Mouse (Mus musculus) mature B cell (primary cell): ENCODE measurements around the gene Zkscan3.
"Not testable (repeated sequence)": the region's sequence is repeated elsewhere in the genome, so short reads cannot be mapped to it uniquely, and the experiment has no call there.

Experiments used
- in situ Hi-C: fragments of 300-500 bp; cut with MboI; formaldehyde crosslinking; loops from 2 replicates; pipeline ENCODE4 v1.14.3; 2019

Gene Zkscan3

DNA sequence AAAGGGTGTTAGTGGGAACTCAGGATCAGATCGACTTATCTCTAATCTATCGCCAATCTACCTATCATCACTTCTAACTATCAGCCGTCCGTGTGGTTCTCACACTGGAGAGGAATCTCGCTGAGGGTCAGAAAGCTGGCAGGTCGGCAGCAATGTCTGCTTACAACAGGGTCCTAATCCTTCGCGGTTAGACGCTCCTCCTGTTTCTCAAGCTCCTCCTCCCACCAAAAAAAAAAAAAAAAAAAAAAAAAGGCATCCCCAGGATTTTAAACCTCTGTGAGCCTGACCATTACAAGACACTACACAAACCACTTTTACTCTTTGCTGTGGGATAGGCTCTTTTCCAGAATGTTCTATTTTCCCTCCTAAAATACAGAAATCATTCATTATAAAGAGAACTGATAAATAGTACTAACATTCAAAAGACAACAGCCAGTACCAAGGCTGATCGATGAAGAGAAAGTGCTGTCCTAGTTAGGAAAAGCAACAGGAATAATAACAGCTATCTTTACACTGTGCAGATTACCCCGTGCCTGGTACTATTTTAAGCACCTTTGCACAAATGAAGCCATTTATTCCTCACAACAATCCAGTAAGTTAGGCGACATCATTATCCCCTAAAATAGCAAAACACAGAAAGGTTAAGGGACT, 794 bp downstream of the Zkscan3 start:
- in situ Hi-C loops, result loop anchor here (5.0 to 25.0 kb wide), 3 partner anchors 126 to 311 kb away; partner anchors contain the start of genes Hist1h2ai, Hist1h2bl, Hist1h2bm and Hist1h3h

DNA sequence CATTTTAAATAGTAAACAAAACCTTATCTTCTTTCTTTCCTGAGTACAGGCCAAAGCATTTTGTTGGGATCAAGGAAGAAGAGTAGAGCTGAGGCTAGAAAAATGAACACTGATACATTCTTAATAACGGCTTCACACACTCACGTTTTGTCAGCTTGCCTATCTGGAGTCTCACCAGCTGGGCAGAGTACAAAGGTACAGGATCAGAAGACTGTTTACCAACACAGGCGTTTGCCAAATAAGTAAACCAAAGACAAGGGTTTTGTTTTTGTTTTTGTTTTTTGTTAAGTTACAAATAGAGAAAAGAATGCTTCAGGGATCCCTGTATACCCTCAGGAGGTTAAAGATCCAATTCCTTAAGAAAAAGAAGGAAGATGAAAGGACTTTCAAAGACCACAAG, 1.4 kb downstream of the Zkscan3 start:
- in situ Hi-C loops, result loop anchor here (5.0 to 25.0 kb wide), 3 partner anchors 126 to 311 kb away; partner anchors contain the start of genes Hist1h2ai, Hist1h2bl, Hist1h2bm and Hist1h3h

DNA sequence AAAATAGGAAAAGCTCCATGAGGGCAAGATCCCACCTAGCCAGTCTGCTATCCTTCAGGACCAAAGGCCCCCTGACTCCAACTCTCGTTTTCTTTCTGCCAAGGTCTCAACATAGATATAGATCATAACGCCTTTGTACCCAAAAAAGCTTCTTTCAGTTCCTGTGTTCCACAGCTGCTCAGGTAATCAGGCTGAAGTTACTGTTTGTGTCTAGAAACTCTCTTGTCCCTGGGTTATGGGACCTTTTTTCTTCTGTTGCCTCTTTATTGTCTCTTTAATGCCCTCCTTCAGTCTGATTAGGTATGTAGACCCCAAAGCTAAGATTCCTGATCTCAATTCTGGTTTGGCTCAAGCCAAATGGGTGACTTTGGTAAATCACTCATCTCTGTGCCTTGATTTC, 5.1 kb downstream of the Zkscan3 start:
- in situ Hi-C loops, result no loop called here

DNA sequence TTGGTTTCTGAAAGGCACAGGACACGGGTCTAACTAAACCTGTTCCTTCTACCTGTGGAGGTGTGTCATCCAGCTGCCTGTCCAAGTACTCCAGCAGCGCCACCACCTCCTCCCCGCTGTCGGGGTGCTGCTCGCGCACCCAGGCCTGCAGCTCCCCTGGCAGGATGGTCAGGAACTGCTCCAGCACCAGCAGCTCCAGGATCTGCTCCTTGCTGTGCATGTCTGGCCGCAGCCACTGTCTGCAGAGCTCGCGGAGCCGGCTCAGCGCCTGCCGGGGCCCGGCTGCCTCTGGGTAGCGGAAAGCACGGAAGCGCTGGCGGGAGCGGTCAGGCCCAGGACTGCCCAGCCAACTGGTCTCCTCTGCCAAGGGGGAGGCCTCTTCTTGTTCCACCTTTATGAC, 6.5 kb downstream of the Zkscan3 start:
- in situ Hi-C loops, result not testable (repeated sequence)

DNA sequence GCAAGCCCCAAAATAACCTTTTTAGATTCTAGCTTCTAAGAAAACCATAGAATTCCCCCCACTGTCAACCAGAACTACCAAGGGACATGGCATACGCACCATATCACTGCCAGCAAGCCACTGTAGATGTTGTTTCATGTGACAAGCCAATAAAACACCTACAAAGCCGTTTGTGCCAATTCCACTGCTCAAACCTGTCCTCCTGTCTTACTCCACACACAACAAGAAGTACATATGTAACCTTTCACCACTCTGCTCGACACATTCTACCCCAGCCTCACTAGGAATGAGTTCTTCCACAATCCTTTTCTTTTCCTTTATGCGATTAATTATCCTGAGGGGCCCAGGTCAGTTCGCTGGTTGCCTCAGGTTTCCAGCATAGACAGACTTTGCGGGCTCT, 6.9 kb downstream of the Zkscan3 start:
- in situ Hi-C loops, result no loop called here

DNA sequence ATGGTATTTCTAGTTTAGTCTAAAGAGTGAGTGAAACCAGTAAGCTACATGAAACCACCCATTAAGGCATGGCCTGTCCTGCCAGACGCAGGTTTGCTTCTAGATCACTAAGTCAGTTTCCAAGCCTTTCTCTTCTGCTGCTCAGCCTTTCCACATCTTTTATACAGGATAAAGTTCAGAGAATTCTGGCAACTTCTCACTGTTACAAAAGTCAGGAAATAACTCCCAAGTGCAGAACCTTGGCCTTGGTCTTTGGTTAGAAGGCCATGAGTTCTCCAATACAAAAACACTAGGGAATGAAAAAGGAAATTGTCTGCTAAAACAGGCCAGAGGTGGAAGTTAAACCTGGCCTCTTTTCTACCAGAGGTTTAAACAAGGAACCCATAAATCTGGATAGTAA, 7.3 kb downstream of the Zkscan3 start:
- in situ Hi-C loops, result no loop called here

DNA sequence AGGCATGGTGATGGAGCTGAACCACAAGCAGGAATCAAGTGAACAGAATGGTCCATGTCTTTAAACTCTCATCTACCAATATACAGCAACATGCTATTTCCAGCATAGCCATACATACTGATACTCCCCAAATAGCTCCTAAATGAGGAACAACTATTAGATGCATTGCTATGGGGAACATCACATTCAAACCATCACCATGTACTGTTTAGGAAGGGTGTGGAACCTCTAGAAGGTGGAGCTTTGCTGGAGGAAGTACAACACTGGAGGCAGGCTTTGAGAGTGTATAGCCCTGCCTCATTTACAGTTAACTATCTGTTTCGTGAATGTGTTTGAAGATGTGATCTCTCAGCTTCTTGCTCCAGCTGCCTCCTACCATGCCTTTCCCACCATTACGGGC, 24.8 kb downstream of the Zkscan3 start:
- in situ Hi-C loops, result no loop called here

DNA sequence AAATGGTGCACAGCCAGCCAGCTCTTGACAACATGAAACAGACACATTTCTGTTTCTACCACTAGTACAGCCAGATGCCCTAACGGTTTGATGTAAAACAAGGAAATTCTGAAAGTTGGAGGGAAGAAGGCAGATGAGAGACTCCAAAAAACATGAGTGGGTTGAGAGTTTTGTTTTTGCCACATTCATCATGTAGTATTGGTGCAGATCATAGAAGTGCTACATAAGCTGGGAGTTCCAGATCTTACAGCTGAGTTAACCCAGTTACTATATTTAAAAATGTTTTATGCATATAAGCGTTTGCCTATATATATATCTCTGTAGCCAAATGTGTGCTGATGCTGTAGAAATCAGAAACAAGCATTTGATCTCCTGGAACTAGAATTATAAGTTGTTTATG, 29.9 kb downstream of the Zkscan3 start:
- in situ Hi-C loops, result no loop called here

DNA sequence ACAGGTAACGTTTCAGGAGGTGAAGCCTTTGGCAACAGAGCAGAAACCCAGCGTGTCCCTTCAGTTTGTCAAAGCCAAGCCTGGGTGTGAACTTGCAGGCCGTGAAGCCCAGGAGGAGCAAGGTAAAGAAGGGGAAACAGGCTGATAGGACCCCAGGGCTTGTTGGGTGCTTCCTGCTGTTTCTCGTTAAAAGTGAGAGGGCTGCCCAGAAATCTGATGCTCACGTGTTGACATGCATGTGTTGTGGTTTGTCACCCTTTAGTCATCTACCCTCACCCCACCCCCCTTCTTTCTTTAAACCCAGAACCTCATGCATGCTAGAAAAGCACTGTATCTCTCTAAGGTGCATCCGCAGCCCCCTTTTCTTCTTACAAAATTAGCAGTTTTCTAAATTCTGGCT, 35.9 kb downstream of the Zkscan3 start:
- in situ Hi-C loops, result no loop called here

DNA sequence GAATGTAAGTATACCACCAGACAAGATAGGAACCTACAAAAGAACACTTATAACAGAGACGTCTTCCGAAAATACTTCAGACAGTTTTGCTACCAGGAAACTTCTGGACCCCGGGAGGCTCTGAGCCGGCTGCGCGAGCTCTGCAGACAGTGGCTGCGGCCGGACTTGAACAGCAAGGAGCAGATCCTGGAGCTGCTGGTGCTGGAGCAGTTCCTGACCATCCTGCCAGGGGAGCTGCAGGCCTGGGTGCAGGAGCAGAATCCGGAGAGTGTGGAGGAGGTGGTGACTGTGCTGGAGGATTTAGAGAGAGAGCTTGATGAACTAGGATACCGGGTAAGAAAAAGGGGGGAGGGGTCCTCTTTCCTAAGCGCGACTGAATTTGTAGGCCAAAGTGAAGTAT, 38.8 kb downstream of the Zkscan3 start:
- in situ Hi-C loops, result no loop called here

DNA sequence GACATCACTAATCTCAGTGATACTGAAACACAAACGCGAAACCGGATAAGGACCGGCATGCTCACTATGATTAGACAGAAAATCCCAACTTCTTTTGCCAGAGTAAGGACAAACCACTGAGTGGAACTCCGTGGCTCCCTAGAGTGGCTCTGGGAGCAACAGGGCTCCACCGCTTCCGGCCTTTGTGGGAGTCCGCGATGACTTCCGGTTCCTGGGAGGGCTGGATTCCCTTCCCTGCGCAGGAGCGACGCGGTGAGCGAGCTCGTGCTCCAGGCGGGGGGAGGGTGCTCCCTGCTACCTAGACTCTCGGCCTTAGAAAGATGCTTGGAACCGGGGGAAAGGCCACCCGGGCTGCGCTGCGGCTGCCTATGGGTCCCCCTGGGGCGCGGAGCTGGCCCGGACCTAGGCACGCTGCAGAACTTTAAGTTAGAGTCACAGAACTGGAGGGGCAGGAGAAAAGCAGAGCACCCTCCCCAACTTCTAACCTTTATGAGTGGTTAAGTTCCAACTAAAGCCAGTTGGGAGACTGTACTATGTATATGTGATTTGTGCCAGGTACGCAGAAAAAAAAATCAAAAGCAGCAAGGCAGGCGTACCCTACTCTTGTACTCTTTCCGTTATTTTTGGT, 39.8 kb downstream of the Zkscan3 start, which contains the start of gene Zscan12:
TSS of gene Zscan12 (plus strand) at position 200 of the 628 bp plus-strand sequence.
- in situ Hi-C loops, result no loop called here

DNA sequence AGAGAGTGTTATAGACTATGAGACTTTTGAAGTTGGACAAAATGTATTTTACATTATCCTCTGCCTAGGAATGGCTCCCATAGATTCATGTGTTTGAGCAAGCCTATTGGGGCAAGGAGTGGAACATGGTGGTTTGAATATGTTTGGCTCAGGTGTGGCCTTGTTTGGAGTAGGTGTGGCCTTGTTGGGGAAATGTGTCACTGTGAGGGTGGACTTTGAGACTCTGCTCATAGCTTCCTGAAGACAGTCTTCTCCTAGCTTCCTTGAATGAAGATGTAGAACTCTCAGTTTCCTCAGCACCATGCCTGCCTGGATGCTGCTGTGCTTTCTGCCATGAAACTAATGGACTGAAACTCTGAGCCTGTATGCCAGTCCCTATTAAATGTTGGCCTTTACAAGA, 52.0 kb downstream of the Zkscan3 start:
- in situ Hi-C loops, result no loop called here

DNA sequence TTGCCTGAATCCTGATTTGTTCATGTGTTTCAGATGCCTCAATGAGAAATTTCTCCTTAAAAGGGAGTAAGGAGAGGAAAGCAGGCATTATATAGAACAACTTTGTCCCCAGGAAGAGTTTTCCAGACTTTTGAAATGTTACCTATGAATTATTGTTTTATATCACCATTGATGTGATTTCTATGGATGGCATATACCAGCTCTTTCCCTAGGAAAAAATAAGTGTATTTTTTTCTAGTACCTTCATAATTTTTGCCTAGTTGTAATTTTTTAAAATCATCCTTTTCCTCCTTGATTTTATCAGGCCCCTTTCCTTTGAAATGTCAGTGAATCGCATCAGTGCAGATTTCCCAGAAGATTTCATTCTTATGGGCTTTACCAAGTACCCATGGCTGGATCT, 55.9 kb downstream of the Zkscan3 start, which contains the start of gene Olfr1367:
TSS of gene Olfr1367 (plus strand) at position 301 of the 400 bp plus-strand sequence.
- in situ Hi-C loops, result no loop called here
